In genomic region chr9:70012408-70012901, GRCm38 (mm10) we compare ENCODE assay signal across 7 mouse cellular contexts. TPM values are rescaled to one million over a fixed set of nuclear protein-coding genes. Genes with fewer than 3 reads are reported as not detected.
A peak's percentile ranks its signal among the peaks of the same experiment; 100 is the strongest.
DNase-seq lines count a peak whose midpoint lies in the region; ATAC-seq and TF ChIP-seq lines count a peak whose summit lies in the region.

Gtf2a2 (plus strand) TSS chr9:70012550.

- H3K9ac ChIP-seq in embryonic facial prominence, embryonic 12.5 days: peak within 1 kb of the TSS; percentile 85
- peak within 1 kb of the TSS; percentile 90 for H3K9ac ChIP-seq in limb, embryonic 12.5 days (replicated peaks)
- H3K9ac ChIP-seq in midbrain, embryonic 15.5 days: peak within 1 kb of the TSS; percentile 91

- peak within 1 kb of the TSS; percentile 91 for H3K4me3 ChIP-seq in embryonic facial prominence, embryonic 12.5 days
- peak within 1 kb of the TSS; percentile 97 for H3K4me3 ChIP-seq in kidney, adult 2 months (ENCODE audit: insufficient read depth, low read depth, low read length)
- H3K4me3 ChIP-seq in limb, embryonic 12.5 days (replicated peaks): peak within 1 kb of the TSS; percentile 82
- peak within 1 kb of the TSS; percentile 73 for H3K4me3 ChIP-seq in midbrain, embryonic 15.5 days
- H3K4me3 ChIP-seq in spleen, adult 2 months (ENCODE audit: extremely low read depth, insufficient read depth, insufficient read length): peak within 1 kb of the TSS; percentile 98

- H3K9me3 ChIP-seq in embryonic facial prominence, embryonic 12.5 days: no peaks in the 10 kb centered on the region
- no peaks in the 10 kb centered on the region for H3K9me3 ChIP-seq in limb, embryonic 12.5 days
- H3K9me3 ChIP-seq in midbrain, embryonic 15.5 days: no peaks in the 10 kb centered on the region

- peak within 1 kb of the TSS; percentile 94 for H3K27ac ChIP-seq in embryonic facial prominence, embryonic 12.5 days
- peak within 1 kb of the TSS; percentile 73 for H3K27ac ChIP-seq in kidney, adult 2 months (ENCODE audit: insufficient read depth, low read depth, low read length)
- peak within 1 kb of the TSS; percentile 96 for H3K27ac ChIP-seq in limb, embryonic 12.5 days
- peak within 1 kb of the TSS; percentile 91 for H3K27ac ChIP-seq in midbrain, embryonic 15.5 days
- H3K27ac ChIP-seq in spleen, adult 2 months (ENCODE audit: insufficient read depth, low read length): peak within 1 kb of the TSS; percentile 89

- peaks cover 25% of the 10 kb centered on the region for H3K36me3 ChIP-seq in embryonic facial prominence, embryonic 12.5 days
- H3K36me3 ChIP-seq in kidney, adult 2 months (ENCODE audit: control insufficient read depth, insufficient read depth, low read length): peaks cover 6% of the 10 kb centered on the region
- peaks cover 42% of the 10 kb centered on the region for H3K36me3 ChIP-seq in limb, embryonic 12.5 days
- peaks cover 19% of the 10 kb centered on the region; the same call in 1 of the 2 replicates for H3K36me3 ChIP-seq in midbrain, embryonic 15.5 days (replicated peaks)
- H3K36me3 ChIP-seq in spleen, adult 2 months (ENCODE audit: control insufficient read depth, insufficient read depth, low read length): peaks cover 12% of the 10 kb centered on the region

- 2% methylated on average over 55 of the region's 57 CpGs for WGBS in embryonic facial prominence, embryonic 12.5 days
- WGBS in kidney, adult 2 months: under 1% methylated on average over 57 of the region's 57 CpGs
- under 1% methylated on average over 57 of the region's 57 CpGs for WGBS in limb, embryonic 12.5 days
- WGBS in midbrain, embryonic 15.5 days: under 1% methylated on average over 57 of the region's 57 CpGs
- WGBS in spleen, adult 2 months: under 1% methylated on average over 56 of the region's 57 CpGs

- peaks cover 9% of the 10 kb centered on the region for H3K4me1 ChIP-seq in embryonic facial prominence, embryonic 12.5 days
- peaks cover 6% of the 10 kb centered on the region; the same call in 1 of the 2 replicates for H3K4me1 ChIP-seq in kidney, adult 2 months (ENCODE audit: control insufficient read depth, insufficient read depth, low read length)
- peaks cover 8% of the 10 kb centered on the region for H3K4me1 ChIP-seq in limb, embryonic 12.5 days (replicated peaks)
- peaks cover 23% of the 10 kb centered on the region for H3K4me1 ChIP-seq in midbrain, embryonic 15.5 days
- no peaks in the 10 kb centered on the region for H3K4me1 ChIP-seq in spleen, adult 2 months (ENCODE audit: control insufficient read depth, insufficient read depth, insufficient read length)

- TF ChIP-seq CTCF in kidney, adult 2 months (conservative IDR thresholded peaks at IDR 0.05; ENCODE audit: insufficient read depth, insufficient read length, low read depth, low read length): no peak
- TF ChIP-seq CTCF in spleen, adult 2 months (IDR thresholded peaks at IDR 0.05; ENCODE audit: extremely low read depth, insufficient read depth, insufficient read length, insufficient replicate concordance): no peak

- no peaks in the 10 kb centered on the region for H3K27me3 ChIP-seq in embryonic facial prominence, embryonic 12.5 days
- H3K27me3 ChIP-seq in kidney, adult 2 months (replicated peaks; ENCODE audit: control insufficient read depth, insufficient read depth, low read length): no peaks in the 10 kb centered on the region
- H3K27me3 ChIP-seq in limb, embryonic 12.5 days: no peaks in the 10 kb centered on the region
- H3K27me3 ChIP-seq in midbrain, embryonic 15.5 days (replicated peaks): no peaks in the 10 kb centered on the region
- H3K27me3 ChIP-seq in spleen, adult 2 months (ENCODE audit: control insufficient read depth, insufficient read depth, low read length): no peaks in the 10 kb centered on the region

- H3K4me2 ChIP-seq in embryonic facial prominence, embryonic 12.5 days (replicated peaks): peak within 1 kb of the TSS; percentile 70
- peak within 1 kb of the TSS; percentile 65 for H3K4me2 ChIP-seq in limb, embryonic 12.5 days
- H3K4me2 ChIP-seq in midbrain, embryonic 15.5 days: peak within 1 kb of the TSS; percentile 75

- DNase-seq in adrenal gland, postnatal 25 days: peak; percentile 95
- peak; percentile 94 to 97 for DNase-seq in heart, adult 18-20 months
- DNase-seq in kidney, adult 2 months: peak; percentile 96
- DNase-seq in spleen, adult 2 months (ENCODE audit: low read depth in 1 of 2, low spot score in 2 of 2): peak; percentile 72 to 91

- TF ChIP-seq POLR2A in kidney, adult 2 months (IDR thresholded peaks at IDR 0.05; ENCODE audit: low read depth, low read length): peak; percentile 45
- TF ChIP-seq POLR2A in spleen, adult 2 months (IDR thresholded peaks at IDR 0.05; ENCODE audit: low read depth, low read length): peak; percentile 73

- peak; percentile 92 for ATAC-seq in embryonic facial prominence, embryonic 12.5 days (ENCODE audit: insufficient number of reproducible peaks, insufficient read depth, low FRiP score, low TSS enrichment)
- ATAC-seq in limb, embryonic 12.5 days (ENCODE audit: insufficient number of reproducible peaks, insufficient read depth, low FRiP score, low TSS enrichment, low read depth): peak; percentile 96
- ATAC-seq in midbrain, embryonic 15.5 days (replicated peaks): peak; percentile 99

RNA-seq across cellular contexts. Expression of gene Gtf2a2, which starts in this region (rescaled TPM):
- total RNA-seq in adrenal gland, postnatal 25 days (2021): 94.9 and 99.8 TPM in 2 replicates
- polyA plus RNA-seq in embryonic facial prominence, embryonic 12.5 days (2016; fragmentation: Nextera tagmentation; extraction: Ambion mirVana): 190 and 198 TPM in 2 replicates
- 10 to 100 TPM; 50.2 to 56.3 TPM for total RNA-seq in heart, adult 18-20 months (2021)
- polyA plus RNA-seq in kidney, adult 2 months (2012; rRNA removed): 18.4 and 19.6 TPM in 2 replicates
- polyA plus RNA-seq in limb, embryonic 12.5 days (2016; fragmentation: Nextera tagmentation; extraction: Ambion mirVana): 213 TPM in 2 replicates
- 172 and 177 TPM in 2 replicates for polyA plus RNA-seq in midbrain, embryonic 15.5 days (2015; fragmentation: Nextera tagmentation; extraction: Ambion mirVana)
- 11.2 and 14.9 TPM in 2 replicates for polyA plus RNA-seq in spleen, adult 2 months (2012; rRNA removed)

Comparison
In these comparisons a context has a peak if more than half of its experiments do, and no peak if none do; other contexts are left out.
1. Peak in every context shown above with its lines: DNase-seq, ATAC-seq, H3K4me3 ChIP-seq and H3K27ac ChIP-seq.